ENCODE assay signal across 7 mouse cellular contexts in genomic region chr11:87087142-87087541, GRCm38 (mm10). TPM values are rescaled to one million over a fixed set of nuclear protein-coding genes. Genes with fewer than 3 reads are reported as not detected.
A peak's percentile ranks its signal among the peaks of the same experiment; 100 is the strongest.
DNase-seq lines count a peak whose midpoint lies in the region; ATAC-seq and TF ChIP-seq lines count a peak whose summit lies in the region.

No protein-coding gene starts in this region.

- H3K4me1 ChIP-seq in testis, adult 2 months (ENCODE audit: control insufficient read depth, insufficient read depth, low read length), result peaks cover 9% of the 10 kb centered on the region
- peaks cover 16% of the 10 kb centered on the region for H3K4me1 ChIP-seq in forebrain, embryonic 14.5 days (ENCODE audit: control insufficient read depth, insufficient read depth, low read length)
- H3K4me1 ChIP-seq in liver, embryonic 15.5 days (replicated peaks), result peaks cover 31% of the 10 kb centered on the region

- no peak for TF ChIP-seq CTCF in testis, adult 2 months (IDR thresholded peaks at IDR 0.05; ENCODE audit: control insufficient read depth, insufficient read depth, insufficient replicate concordance, low read depth, low read length)

- WGBS in forebrain, embryonic 14.5 days, result 59% methylated on average over 2 of the region's 2 CpGs
- 22% methylated on average over 2 of the region's 2 CpGs for WGBS in liver, embryonic 15.5 days (ENCODE audit: insufficient replicate concordance)

- no peak for DNase-seq in testis, postnatal 10 days (ENCODE audit: low spot score)
- no peak for DNase-seq in forebrain, embryonic 14.5 days (ENCODE audit: low spot score)
- DNase-seq in adrenal gland, postnatal 4 days (ENCODE audit: low spot score in 2 of 2), result no peak
- no peak for DNase-seq in thymus, postnatal 36 days

- peak overlapping the region; percentile 79 for H3K4me2 ChIP-seq in forebrain, embryonic 14.5 days (ENCODE audit: low read length)
- peak overlapping the region; percentile 80 for H3K4me2 ChIP-seq in liver, embryonic 15.5 days

- H3K9ac ChIP-seq in forebrain, embryonic 14.5 days (ENCODE audit: low read length), result peak overlapping the region; percentile 80
- H3K9ac ChIP-seq in liver, embryonic 15.5 days, result peak overlapping the region; percentile 78

- no peak for ATAC-seq in forebrain, embryonic 14.5 days
- ATAC-seq in liver, embryonic 15.5 days (ENCODE audit: insufficient read depth), result 0 out of 2 replicates have a peak, but pooled peaks have one; percentile 57
- no peak for ATAC-seq in granulocyte monocyte progenitor cell, adult 5-6 weeks (replicated peaks; ENCODE audit: poor library complexity, severe bottlenecking)

- H3K4me3 ChIP-seq in testis, adult 2 months (ENCODE audit: control insufficient read depth, low read depth, low read length), result peak overlapping the region; percentile 99
- H3K4me3 ChIP-seq in forebrain, embryonic 14.5 days (ENCODE audit: low read depth, low read length), result peak overlapping the region; percentile 91
- H3K4me3 ChIP-seq in liver, embryonic 15.5 days (replicated peaks), result peak overlapping the region; percentile 70

- H3K36me3 ChIP-seq in testis, adult 2 months (ENCODE audit: control insufficient read depth, insufficient read depth, low read length), result peaks cover 1% of the 10 kb centered on the region; the same call in 1 of the 2 replicates
- H3K36me3 ChIP-seq in forebrain, embryonic 14.5 days (ENCODE audit: control insufficient read depth, insufficient read depth, low read length), result peaks cover 41% of the 10 kb centered on the region
- H3K36me3 ChIP-seq in liver, embryonic 15.5 days (replicated peaks), result peaks cover 49% of the 10 kb centered on the region

- H3K27ac ChIP-seq in testis, adult 2 months (ENCODE audit: control insufficient read depth, insufficient read depth, low read depth, low read length), result peak overlapping the region; percentile 83
- no peak overlapping the region for H3K27ac ChIP-seq in forebrain, embryonic 14.5 days (ENCODE audit: low read depth, low read length)
- peak overlapping the region; percentile 69 for H3K27ac ChIP-seq in liver, embryonic 15.5 days (replicated peaks)

- no peaks in the 10 kb centered on the region for H3K27me3 ChIP-seq in testis, adult 2 months (ENCODE audit: control insufficient read depth, insufficient read depth, low read length)
- H3K27me3 ChIP-seq in forebrain, embryonic 14.5 days (replicated peaks; ENCODE audit: control insufficient read depth, insufficient read depth, low read length), result no peaks in the 10 kb centered on the region
- no peaks in the 10 kb centered on the region for H3K27me3 ChIP-seq in liver, embryonic 15.5 days

- no peaks in the 10 kb centered on the region for H3K9me3 ChIP-seq in forebrain, embryonic 14.5 days (replicated peaks; ENCODE audit: control insufficient read depth, low read length)
- H3K9me3 ChIP-seq in liver, embryonic 15.5 days (replicated peaks), result no peaks in the 10 kb centered on the region

- TF ChIP-seq POLR2A in testis, adult 2 months (IDR thresholded peaks at IDR 0.05; ENCODE audit: control insufficient read depth, low read depth, low read length), result no peak

RNA-seq across cellular contexts. Expression of gene Smg8, which starts 0.6 kb away (rescaled TPM):
- 7.5 and 8.0 TPM in 2 replicates for polyA plus RNA-seq in testis, adult 2 months (2012; rRNA removed)
- 22.3 and 25.0 TPM in 2 replicates for polyA plus RNA-seq in forebrain, embryonic 14.5 days (2014; fragmentation: Nextera tagmentation; extraction: Ambion mirVana)
- polyA plus RNA-seq in liver, embryonic 15.5 days (2015; fragmentation: Nextera tagmentation; extraction: Ambion mirVana), result 6.9 and 7.6 TPM in 2 replicates
- total RNA-seq in granulocyte monocyte progenitor cell, adult 5-6 weeks (2014; fragmentation: Nextera tagmentation), result 17.5 and 19.5 TPM in 2 replicates
- 22.3 and 34.6 TPM in 2 replicates for total RNA-seq in granulocyte monocyte progenitor cell, adult 5-6 weeks (2017)
- 10 to 100 TPM; 16.7 to 19.4 TPM for total RNA-seq in adrenal gland, postnatal 4 days (2021)

RNA-seq across cellular contexts. Expression of gene Gdpd1, which starts 13.3 kb away (rescaled TPM):
- 80.8 and 83.6 TPM in 2 replicates for polyA plus RNA-seq in testis, adult 2 months (2012; rRNA removed)
- 188 and 197 TPM in 2 replicates for polyA plus RNA-seq in forebrain, embryonic 14.5 days (2014; fragmentation: Nextera tagmentation; extraction: Ambion mirVana)
- polyA plus RNA-seq in liver, embryonic 15.5 days (2015; fragmentation: Nextera tagmentation; extraction: Ambion mirVana), result 4.7 and 5.0 TPM in 2 replicates
- total RNA-seq in granulocyte monocyte progenitor cell, adult 5-6 weeks (2014; fragmentation: Nextera tagmentation), result 0.11 and 1.1 TPM in 2 replicates
- 0.57 TPM in 1 of 2 replicates, not detected in the other for total RNA-seq in granulocyte monocyte progenitor cell, adult 5-6 weeks (2017)
- total RNA-seq in adrenal gland, postnatal 4 days (2021), result 1 to 10 TPM; 7.8 to 9.6 TPM

RNA-seq across cellular contexts. Expression of gene Prr11, which starts 21.4 kb away (rescaled TPM):
- 4.2 and 5.7 TPM in 2 replicates for polyA plus RNA-seq in testis, adult 2 months (2012; rRNA removed)
- 5.8 and 7.0 TPM in 2 replicates for polyA plus RNA-seq in forebrain, embryonic 14.5 days (2014; fragmentation: Nextera tagmentation; extraction: Ambion mirVana)
- 5.1 and 5.5 TPM in 2 replicates for polyA plus RNA-seq in liver, embryonic 15.5 days (2015; fragmentation: Nextera tagmentation; extraction: Ambion mirVana)
- total RNA-seq in granulocyte monocyte progenitor cell, adult 5-6 weeks (2014; fragmentation: Nextera tagmentation), result 8.6 and 15.1 TPM in 2 replicates
- 9.6 and 12.6 TPM in 2 replicates for total RNA-seq in granulocyte monocyte progenitor cell, adult 5-6 weeks (2017)
- 1 to 10 TPM; 7.9 to 8.6 TPM for total RNA-seq in adrenal gland, postnatal 4 days (2021)

RNA-seq across cellular contexts. Expression of gene Ska2, which starts 21.9 kb away (rescaled TPM):
- polyA plus RNA-seq in testis, adult 2 months (2012; rRNA removed), result 1.9 and 2.8 TPM in 2 replicates
- 71.4 and 73.8 TPM in 2 replicates for polyA plus RNA-seq in forebrain, embryonic 14.5 days (2014; fragmentation: Nextera tagmentation; extraction: Ambion mirVana)
- polyA plus RNA-seq in liver, embryonic 15.5 days (2015; fragmentation: Nextera tagmentation; extraction: Ambion mirVana), result 22.1 and 24.3 TPM in 2 replicates
- 17.6 and 18.8 TPM in 2 replicates for total RNA-seq in granulocyte monocyte progenitor cell, adult 5-6 weeks (2014; fragmentation: Nextera tagmentation)
- 42.4 and 49.0 TPM in 2 replicates for total RNA-seq in granulocyte monocyte progenitor cell, adult 5-6 weeks (2017)
- total RNA-seq in adrenal gland, postnatal 4 days (2021), result 10 to 100 TPM; 12.7 to 14.4 TPM

RNA-seq across cellular contexts. Expression of gene Trim37, which starts 39.7 kb away (rescaled TPM):
- polyA plus RNA-seq in testis, adult 2 months (2012; rRNA removed), result 78.5 and 99.4 TPM in 2 replicates
- polyA plus RNA-seq in forebrain, embryonic 14.5 days (2014; fragmentation: Nextera tagmentation; extraction: Ambion mirVana), result 88.1 and 89.7 TPM in 2 replicates
- polyA plus RNA-seq in liver, embryonic 15.5 days (2015; fragmentation: Nextera tagmentation; extraction: Ambion mirVana), result 16.3 and 17.5 TPM in 2 replicates
- 29.4 and 33.6 TPM in 2 replicates for total RNA-seq in granulocyte monocyte progenitor cell, adult 5-6 weeks (2014; fragmentation: Nextera tagmentation)
- total RNA-seq in granulocyte monocyte progenitor cell, adult 5-6 weeks (2017), result 53.0 and 67.6 TPM in 2 replicates
- total RNA-seq in adrenal gland, postnatal 4 days (2021), result 10 to 100 TPM; 26.2 to 34.2 TPM

Comparison
In these comparisons a context has a peak if more than half of its experiments do, and no peak if none do; other contexts are left out.
1. RNA of gene Gdpd1, which starts 13.3 kb away (polyA plus RNA-seq): 188 to 197 TPM in forebrain, embryonic 14.5 days and 80.8 to 83.6 TPM in testis, adult 2 months; 4.7 to 5.0 TPM in liver, embryonic 15.5 days; every median in the first group is over 10 times any median in the second.
2. Peak in every context shown above with its lines, with median percentiles within 50 percentile points of each other: H3K4me3 ChIP-seq.